Mouse (Mus musculus) CD4-positive, CD25-positive, alpha-beta regulatory T cell, adult 4 months (primary cell): ENCODE results near the gene Gm156. TPM values are rescaled to one million over a fixed set of nuclear protein-coding genes. Genes with fewer than 3 reads are reported as not detected.
"Not testable (repeated sequence)": the region's sequence is repeated elsewhere in the genome, so short reads cannot be mapped to it uniquely, and the experiment has no call there.

Experiments
- ATAC-seq: one replicate; pipeline ENCODE4 v1.8.0; 2017
- polyA plus RNA-seq, 2 experiments: library from polyadenylated mRNA; unstranded; fragments of 100-300 nt; shearing (Covaris generic); gene quantifications; one replicate each; pipeline ENCODE4 v1.2.1; 2017

The Gm156 gene
- not detected for polyA plus RNA-seq

DNA sequence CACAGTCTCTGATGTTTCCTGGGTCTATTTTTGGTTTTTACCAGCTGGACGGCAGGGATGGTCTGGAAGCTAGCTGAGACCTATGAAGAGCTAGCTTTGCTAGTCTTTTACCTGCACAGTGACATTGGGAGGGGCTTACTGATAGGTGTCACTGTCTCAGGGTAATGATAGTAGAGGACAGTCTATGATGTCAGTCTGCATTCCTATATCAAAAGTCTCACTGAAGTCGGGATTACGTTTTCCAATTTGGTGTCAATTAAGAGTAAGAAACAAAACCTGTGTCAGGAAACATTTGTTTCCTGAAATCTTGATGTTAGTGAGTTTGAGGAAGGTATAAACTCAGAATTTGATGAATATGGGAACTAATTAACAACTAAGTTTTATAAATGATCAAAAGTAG, at the start of gene Gm156:
TSS of gene Gm156 (minus strand) at position 101 of the 400 bp plus-strand sequence.
- not testable (repeated sequence) for ATAC-seq

DNA sequence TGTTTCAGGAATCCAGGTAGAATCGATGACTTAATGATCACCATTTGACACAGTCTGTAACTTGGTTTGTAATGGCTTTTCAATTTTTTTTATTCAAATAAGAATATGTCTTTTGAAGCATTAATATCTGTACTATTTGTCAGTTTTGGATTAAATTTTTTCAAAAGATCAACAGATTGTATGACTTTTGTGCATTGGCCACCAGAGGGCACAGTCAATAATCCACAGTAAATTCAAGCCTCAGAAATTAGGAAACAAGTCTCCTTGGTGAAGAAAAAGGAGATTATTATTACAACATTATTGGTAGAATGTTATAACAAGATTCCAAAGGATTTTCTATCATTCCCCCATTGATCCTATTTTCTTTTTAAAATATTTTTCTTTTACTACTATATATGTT, 41.5 kb upstream of the Gm156 start:
- no peak for ATAC-seq

DNA sequence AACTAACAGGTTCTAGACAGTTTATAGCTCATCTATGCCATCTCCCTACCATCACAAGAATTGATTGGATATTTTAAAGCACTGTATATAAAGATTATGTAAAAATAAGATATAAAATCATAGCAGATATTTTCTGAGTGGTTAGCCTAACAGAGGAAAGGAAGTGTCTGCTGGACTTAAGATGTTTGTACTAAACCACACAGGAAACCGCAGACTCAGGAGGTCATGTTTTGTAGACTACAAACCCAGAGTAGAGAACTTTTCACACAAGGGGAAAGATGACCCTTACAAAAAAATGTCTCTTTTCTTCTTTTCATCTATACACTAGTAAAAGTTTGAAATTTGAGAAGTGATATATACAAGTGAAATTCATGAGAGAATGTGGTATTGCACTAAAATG, 39.9 kb upstream of the Gm156 start:
- no peak for ATAC-seq

DNA sequence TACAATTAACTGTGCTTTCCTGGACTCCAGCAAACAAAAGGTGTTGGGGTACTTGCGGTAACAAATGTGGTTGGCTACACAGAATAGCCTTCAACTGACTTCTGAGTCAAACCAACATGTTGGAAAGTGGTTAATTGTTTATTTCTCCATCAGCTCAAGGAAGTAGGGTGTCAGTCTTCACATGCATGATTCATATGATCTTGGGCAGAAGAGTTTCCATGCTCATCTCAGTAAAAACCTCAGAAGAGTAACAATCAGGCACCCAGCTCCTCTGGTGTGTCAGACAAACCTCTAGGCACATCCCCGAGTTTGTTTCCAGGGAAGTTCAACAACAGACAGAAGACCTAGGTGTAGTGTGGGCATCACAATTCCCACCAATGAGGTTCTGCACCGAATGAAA, 33.7 kb upstream of the Gm156 start:
- ATAC-seq: no peak

DNA sequence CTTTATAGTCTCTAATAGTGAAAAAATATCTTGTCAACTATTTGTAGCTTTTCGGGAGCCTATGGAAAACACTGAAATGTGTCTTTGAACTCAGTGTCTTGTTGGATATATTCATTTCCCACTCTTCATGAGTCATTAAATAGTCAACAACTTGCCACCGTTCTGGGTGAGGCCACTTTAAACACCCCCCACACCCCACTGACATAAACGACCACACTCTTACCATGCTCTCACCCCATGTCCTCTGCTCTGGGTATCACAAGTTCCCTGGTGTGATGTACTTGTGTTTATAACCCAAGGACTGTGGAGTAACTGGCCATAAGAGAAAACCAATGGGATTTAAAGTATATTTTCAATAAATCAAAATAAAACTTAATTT, 36.4 kb downstream of the Gm156 start:
- ATAC-seq: no peak

DNA sequence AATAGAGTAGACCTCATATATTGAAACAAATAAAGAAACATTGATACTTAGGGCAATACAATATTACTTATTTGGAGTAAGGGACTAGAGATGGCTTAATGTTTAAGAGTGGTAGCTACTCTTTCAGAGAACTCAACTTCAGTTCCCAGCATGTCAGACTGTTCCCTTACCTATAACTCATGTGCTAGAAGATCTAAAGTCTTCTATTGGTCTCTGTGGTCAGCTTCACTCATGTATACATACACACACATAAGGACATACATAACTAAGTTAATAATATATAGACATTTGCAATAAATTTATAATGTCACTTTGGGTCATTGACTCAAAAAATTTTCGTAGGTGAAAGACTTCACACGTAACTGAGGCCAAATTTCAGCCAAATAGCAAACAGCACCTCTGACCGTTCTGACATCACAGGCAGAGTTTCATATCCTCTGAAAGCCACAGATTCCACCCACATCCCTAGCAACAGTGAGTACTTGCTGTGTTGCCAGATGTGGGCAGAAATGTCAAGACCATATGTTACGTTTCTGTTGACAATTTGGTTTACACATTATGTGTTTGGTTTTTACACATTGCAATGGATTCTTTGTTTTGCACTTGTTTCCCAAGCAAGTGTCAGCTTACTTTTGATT, 36.9 kb downstream of the Gm156 start:
- ATAC-seq: no peak

DNA sequence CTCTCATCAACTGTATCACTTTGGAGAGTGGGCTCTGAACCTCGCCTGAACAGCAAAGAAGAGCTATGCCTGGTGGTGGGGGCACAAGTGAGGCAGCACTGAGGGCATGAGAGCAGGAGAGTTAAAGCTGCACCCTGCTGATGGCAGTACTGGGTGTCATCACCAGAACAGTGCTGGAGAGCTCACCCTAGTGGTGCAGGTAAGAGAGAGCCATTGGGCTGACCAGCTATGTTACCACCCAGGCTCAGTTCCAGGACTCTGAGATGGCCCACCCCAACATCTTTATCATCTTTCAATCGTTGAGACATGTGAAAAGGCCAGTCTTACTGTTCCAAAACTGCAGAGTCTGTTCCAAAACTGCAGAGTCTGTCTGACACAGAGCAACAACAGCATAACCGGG, 37.9 kb downstream of the Gm156 start:
- no peak for ATAC-seq

DNA sequence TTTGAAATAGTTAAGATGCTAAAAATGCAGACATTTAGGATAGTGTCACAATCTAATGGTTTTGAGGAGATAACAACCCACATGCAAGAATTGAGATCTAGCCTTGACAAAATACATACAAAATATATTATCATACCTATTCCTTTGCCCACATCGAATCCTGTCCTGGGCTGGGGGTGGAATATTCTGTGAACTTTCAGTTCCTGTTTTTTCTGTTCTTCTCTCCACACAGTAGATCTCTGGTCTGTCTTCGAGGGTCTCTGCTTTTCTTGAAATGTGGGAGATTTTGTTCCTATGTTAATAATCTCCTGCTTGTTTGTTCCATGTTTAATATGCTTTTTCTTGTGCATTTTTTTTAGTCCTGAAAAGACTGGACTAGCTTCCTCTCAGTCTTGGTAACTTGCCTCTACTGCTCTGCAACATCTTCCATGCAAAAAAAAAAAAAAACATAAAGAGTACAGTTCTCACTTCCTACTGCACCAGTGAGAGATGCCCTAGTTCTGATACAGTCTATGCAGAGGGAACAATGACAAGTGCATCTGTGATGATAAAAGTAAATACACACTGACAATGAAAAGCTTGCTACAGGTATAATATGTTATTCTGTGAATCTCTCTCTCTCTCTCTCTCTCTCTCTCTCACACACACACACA, 43.9 kb downstream of the Gm156 start, which contains the start of gene Klri2:
TSS of gene Klri2 (minus strand) at position 416 of the 653 bp plus-strand sequence.
- ATAC-seq: no peak

DNA sequence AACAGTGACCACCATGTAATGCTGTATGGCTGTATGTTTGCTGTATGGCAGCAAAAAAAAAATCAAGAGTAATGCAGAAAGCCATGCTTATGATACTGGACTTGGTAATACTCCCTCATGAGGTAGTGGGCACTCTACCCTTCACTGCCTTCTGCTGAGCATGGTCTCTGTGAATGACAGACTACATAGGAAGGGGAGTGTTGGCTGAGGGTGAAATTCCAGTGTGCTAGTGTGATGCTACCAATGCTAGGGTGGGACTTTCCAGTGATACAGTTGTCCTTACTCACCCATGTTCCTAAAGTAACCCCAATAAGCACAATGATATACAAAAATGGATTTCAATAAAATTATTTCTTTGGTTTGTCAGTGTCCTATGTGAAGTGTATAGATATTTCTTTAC, 47.7 kb downstream of the Gm156 start:
- ATAC-seq: no peak

DNA sequence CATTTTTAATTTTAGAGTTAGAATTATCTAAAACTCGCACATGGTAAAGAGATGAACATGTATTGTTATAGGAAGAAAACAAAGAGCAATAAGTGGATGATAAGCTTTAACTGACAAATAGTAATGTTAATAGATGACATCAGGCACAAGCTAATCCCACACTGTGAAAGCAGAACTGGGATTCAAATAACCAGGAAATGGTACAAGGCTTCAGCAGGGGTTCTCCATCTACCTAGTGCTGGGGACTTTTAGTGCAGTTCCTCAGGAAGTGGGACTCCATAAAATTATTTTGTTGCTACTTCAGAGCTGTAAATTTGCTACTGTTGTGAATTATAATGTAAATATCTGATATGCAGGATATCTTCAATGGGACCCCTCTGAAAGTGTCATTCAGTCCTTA, 56.8 kb downstream of the Gm156 start:
- no peak for ATAC-seq

DNA sequence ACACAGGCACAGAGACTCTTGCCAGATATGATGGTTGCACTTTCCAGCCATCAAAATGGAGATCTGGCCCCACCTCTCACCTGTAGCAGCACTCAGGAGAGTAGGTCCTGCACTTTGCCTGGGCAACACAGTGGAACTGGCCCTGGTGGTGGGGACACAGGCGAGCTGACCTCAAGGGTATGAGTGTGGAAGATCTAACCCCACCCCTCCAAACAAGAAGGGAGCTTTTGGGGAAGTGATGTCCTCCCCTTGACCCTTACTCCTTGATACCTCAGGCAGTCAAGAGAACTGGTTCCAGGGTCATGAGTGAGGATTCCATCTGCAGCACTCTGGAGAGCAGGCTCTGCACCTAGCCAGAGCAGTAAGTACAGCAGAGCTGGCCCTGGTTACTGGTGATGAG, 62.7 kb downstream of the Gm156 start:
- ATAC-seq: no peak

DNA sequence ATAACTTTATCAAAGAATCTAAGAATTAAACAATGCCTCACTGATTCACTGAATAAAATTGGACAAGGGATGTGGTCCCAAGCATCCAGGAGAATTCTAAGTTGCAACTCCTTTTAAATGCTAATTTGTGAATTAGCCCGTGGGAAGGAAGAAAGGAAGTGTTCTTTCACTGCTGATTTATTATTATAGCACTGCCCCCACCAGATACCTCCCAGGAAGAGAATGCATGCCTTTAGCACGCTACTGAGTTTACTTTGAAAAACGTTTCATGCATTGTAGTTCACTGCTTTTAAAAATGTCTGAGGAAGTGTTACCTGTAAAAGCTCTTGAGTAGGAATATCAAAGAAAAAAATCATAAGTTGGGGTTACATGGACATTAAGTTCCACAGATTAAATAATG, 63.6 kb downstream of the Gm156 start:
- no peak for ATAC-seq

DNA sequence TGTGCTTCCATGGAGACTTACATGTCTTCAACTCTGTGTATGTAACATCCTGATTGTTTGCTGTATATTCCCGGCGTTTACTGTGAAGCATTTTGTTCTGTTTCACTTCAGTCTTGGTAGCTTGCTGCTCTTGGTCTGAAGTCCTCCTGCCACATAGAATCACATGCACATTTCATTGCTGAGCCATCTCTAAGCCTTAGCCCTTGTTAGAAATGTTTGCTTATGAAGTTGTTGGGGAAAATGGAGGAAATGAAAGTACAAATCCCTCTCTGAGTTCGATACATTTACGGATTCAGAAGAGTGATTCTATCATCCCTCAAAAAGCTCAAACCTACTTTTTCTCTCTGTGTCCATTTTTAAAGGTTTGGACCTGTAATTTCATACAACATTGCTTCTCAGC, 67.0 kb downstream of the Gm156 start, which contains the start of gene Klri1:
TSS of gene Klri1 (minus strand) at position 101 of the 400 bp plus-strand sequence.
- ATAC-seq: no peak

Other genes with a start within 250 kb of the Gm156 start
- under 1 TPM in 1 of 2 experiments, not detected in 1; 0.35 TPM for gene Klre1, start 206.4 kb downstream of the Gm156 start, polyA plus RNA-seq
- not detected for gene Klrd1, start 192.5 kb downstream of the Gm156 start, polyA plus RNA-seq
- gene Klrk1, start 160.4 kb downstream of the Gm156 start, polyA plus RNA-seq: under 1 TPM; 0.39 to 0.49 TPM
- gene Klrc3, start 140.9 kb downstream of the Gm156 start, polyA plus RNA-seq: not detected
- gene Klrc2, start 123.6 kb downstream of the Gm156 start, polyA plus RNA-seq: under 1 TPM in 1 of 2 experiments, not detected in 1; 0.19 TPM
- gene Klrc1, start 105.3 kb downstream of the Gm156 start, polyA plus RNA-seq: under 1 TPM in 1 of 2 experiments, not detected in 1; 0.17 TPM
- gene Klri1, start 67.1 kb downstream of the Gm156 start, polyA plus RNA-seq: not detected
- not detected for gene Klri2, start 43.8 kb downstream of the Gm156 start, polyA plus RNA-seq
- gene Gm17631, start 78.4 kb upstream of the Gm156 start, polyA plus RNA-seq: not detected
- gene Klra17, start 92.4 kb upstream of the Gm156 start, polyA plus RNA-seq: not detected
- not detected for gene Klra5, start 133.4 kb upstream of the Gm156 start, polyA plus RNA-seq
- not detected for gene Klra6, start 242.7 kb upstream of the Gm156 start, polyA plus RNA-seq